Mouse (Mus musculus): ENCODE data around the gene Set. TPM values are rescaled to one million over a fixed set of nuclear protein-coding genes. Genes with fewer than 3 reads are reported as not detected.

The Set gene
- polyA plus RNA-seq, 1 experiment = 42.1 TPM

Other genes with a start within 250 kb of the Set start
- 45.5 and 46.8 TPM in 2 replicates for gene Urm1, start 237.3 kb upstream of the Set start, polyA plus RNA-seq (2012; rRNA removed)
- 6.3 and 6.8 TPM in 2 replicates for gene Cercam, start 188.2 kb upstream of the Set start, polyA plus RNA-seq (2012; rRNA removed)
- gene Odf2, start 168.2 kb upstream of the Set start, polyA plus RNA-seq (2012; rRNA removed) = 16.7 and 21.0 TPM in 2 replicates
- 13.2 and 16.9 TPM in 2 replicates for gene Gle1, start 122.0 kb upstream of the Set start, polyA plus RNA-seq (2012; rRNA removed)
- gene Sptan1, start 91.8 kb upstream of the Set start, polyA plus RNA-seq (2012; rRNA removed) = 155 and 204 TPM in 2 replicates
- gene Wdr34, start 8.5 kb upstream of the Set start, polyA plus RNA-seq (2012; rRNA removed) = 10.9 and 11.2 TPM in 2 replicates
- gene Pkn3, start 20.3 kb downstream of the Set start, polyA plus RNA-seq (2012; rRNA removed) = 9.2 and 13.2 TPM in 2 replicates
- gene Zdhhc12, start 36.3 kb downstream of the Set start, polyA plus RNA-seq (2012; rRNA removed) = 93.5 and 106 TPM in 2 replicates
- 22.8 and 34.4 TPM in 2 replicates for gene Zer1, start 67.2 kb downstream of the Set start, polyA plus RNA-seq (2012; rRNA removed)
- gene Tbc1d13, start 76.4 kb downstream of the Set start, polyA plus RNA-seq (2012; rRNA removed) = 69.9 and 88.8 TPM in 2 replicates
- gene Endog, start 114.1 kb downstream of the Set start, polyA plus RNA-seq (2012; rRNA removed) = 33.5 and 42.0 TPM in 2 replicates
- 25.4 and 26.4 TPM in 2 replicates for gene Spout1, start 121.1 kb downstream of the Set start, polyA plus RNA-seq (2012; rRNA removed)
- gene Kyat1, start 148.5 kb downstream of the Set start, polyA plus RNA-seq (2012; rRNA removed) = 19.6 and 53.2 TPM in 2 replicates
- gene Lrrc8a, start 180.3 kb downstream of the Set start, polyA plus RNA-seq (2012; rRNA removed) = 19.3 and 25.5 TPM in 2 replicates
- gene Gm28035, start 183.2 kb downstream of the Set start, polyA plus RNA-seq (2012; rRNA removed) = 0.17 and 3.9 TPM in 2 replicates
- 8.0 and 9.5 TPM in 2 replicates for gene Phyhd1, start 208.8 kb downstream of the Set start, polyA plus RNA-seq (2012; rRNA removed)
- not detected in 2 replicates for gene Gm28038, start 223.7 kb downstream of the Set start, polyA plus RNA-seq (2012; rRNA removed)
- gene Dolk, start 229.0 kb downstream of the Set start, polyA plus RNA-seq (2012; rRNA removed) = 16.9 and 21.0 TPM in 2 replicates
- 21.9 and 25.8 TPM in 2 replicates for gene Nup188, start 229.0 kb downstream of the Set start, polyA plus RNA-seq (2012; rRNA removed)